Mouse (Mus musculus) heart, embryonic 15.5 days (tissue): ENCODE results near the gene Alg12. TPM values are rescaled to one million over a fixed set of nuclear protein-coding genes. Genes with fewer than 3 reads are reported as not detected.
"Not testable (repeated sequence)": the region's sequence is repeated elsewhere in the genome, so short reads cannot be mapped to it uniquely, and the experiment has no call there.

Experiments used
- ATAC-seq: fragments of 200-750 bp; cut with Nextera tagmentation; replicated peaks from 2 replicates; pipeline ENCODE4 v1.8.0; 2017; ENCODE audit warnings: low read depth, moderate TSS enrichment; ENCODE audit not compliant: insufficient number of reproducible peaks, insufficient read depth, low FRiP score
- H3K27ac ChIP-seq: fragments of 300-500 bp; sonication (generic); 2 replicates; pipeline ENCODE4 v1.5.1; 2015; ENCODE audit warnings: mild to moderate bottlenecking, inconsistent platforms
- H3K27me3 ChIP-seq: fragments of 300-500 bp; sonication (generic); 2 replicates; pipeline ENCODE4 v1.6.1; 2015; ENCODE audit warnings: inconsistent platforms
- H3K36me3 ChIP-seq: fragments of 300-500 bp; sonication (generic); 2 replicates; pipeline ENCODE4 v1.6.1; 2015; ENCODE audit warnings: mild to moderate bottlenecking, inconsistent platforms
- H3K4me1 ChIP-seq: fragments of 300-500 bp; sonication (generic); replicated peaks from 2 replicates; pipeline ENCODE4 v1.6.1; 2015; ENCODE audit warnings: inconsistent platforms
- H3K4me2 ChIP-seq: fragments of 300-500 bp; sonication (generic); 2 replicates; pipeline ENCODE4 v1.6.1; 2015; ENCODE audit warnings: inconsistent platforms, mild to moderate bottlenecking, moderate library complexity
- H3K4me3 ChIP-seq: fragments of 300-500 bp; sonication (generic); 2 replicates; pipeline ENCODE4 v1.5.1; 2015; ENCODE audit warnings: mild to moderate bottlenecking, inconsistent platforms
- H3K9ac ChIP-seq: fragments of 300-500 bp; sonication (generic); 2 replicates; pipeline ENCODE4 v1.6.1; 2015; ENCODE audit warnings: mild to moderate bottlenecking, inconsistent platforms
- H3K9me3 ChIP-seq: fragments of 300-500 bp; sonication (generic); replicated peaks from 2 replicates; pipeline ENCODE4 v1.6.1; 2016; ENCODE audit warnings: inconsistent platforms
- WGBS: fragments of 180-500 bp; shearing (Covaris S2); methylation state at CpG from one replicate; pipeline ENCODE4 v1.1.7; 2015; ENCODE audit warnings: mixed read lengths; 5-methylcytosine and 5-hydroxymethylcytosine counted together
- polyA plus RNA-seq: library from polyadenylated mRNA; unstranded; fragments of >200 nt; fragmentation: Nextera tagmentation; extraction: Ambion mirVana; gene quantifications from 2 replicates; pipeline ENCODE4 v1.2.1, GENCODE M21; 2015

The Alg12 gene
- polyA plus RNA-seq, 1 experiment from 2014 or later, result 8.6 TPM

- no peak overlapping the region for H3K27ac ChIP-seq
- no peaks in the 10 kb centered on the region for H3K27me3 ChIP-seq
- no peak for ATAC-seq
- H3K9ac ChIP-seq, result no peak overlapping the region
- H3K36me3 ChIP-seq, result peaks cover 39% of the 10 kb centered on the region
- WGBS, result 80% methylated on average over 8 of the region's 8 CpGs
- H3K4me2 ChIP-seq, result no peak overlapping the region
- H3K4me1 ChIP-seq, result no peaks in the 10 kb centered on the region
- no peaks in the 10 kb centered on the region for H3K9me3 ChIP-seq
- H3K4me3 ChIP-seq, result no peak overlapping the region
Measured at GRCm38 (mm10) chr15:88808121-88808520, 11.0 kb downstream of the Alg12 start.

DNA sequence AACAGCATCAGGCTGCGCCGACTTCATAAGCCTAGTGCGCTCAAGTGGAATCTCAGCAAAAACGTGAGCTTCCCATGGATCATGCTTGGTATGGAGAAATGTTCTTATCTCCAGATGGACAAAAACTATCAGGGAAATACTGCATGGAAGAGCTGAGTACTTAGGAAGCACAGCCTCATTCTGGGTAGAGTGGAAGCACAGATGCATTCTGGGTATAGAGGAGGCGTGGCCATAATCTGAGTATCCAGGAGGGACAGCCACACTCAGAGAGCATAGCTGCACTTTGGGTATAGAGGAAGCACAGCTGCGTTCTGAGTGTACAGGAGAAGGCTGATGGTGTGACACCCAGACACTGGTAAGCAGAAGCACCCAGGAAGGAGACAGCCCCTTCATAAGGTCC is 16.8 kb downstream of the Alg12 start:
- H3K4me1 ChIP-seq, result no peaks in the 10 kb centered on the region
- 81% methylated on average over 6 of the region's 6 CpGs for WGBS
- no peak for ATAC-seq
- no peak overlapping the region for H3K4me2 ChIP-seq
- H3K36me3 ChIP-seq, result peaks cover 19% of the 10 kb centered on the region
- no peaks in the 10 kb centered on the region for H3K9me3 ChIP-seq
- no peaks in the 10 kb centered on the region for H3K27me3 ChIP-seq
- H3K9ac ChIP-seq, result no peak overlapping the region
- H3K27ac ChIP-seq, result no peak overlapping the region
- no peak overlapping the region for H3K4me3 ChIP-seq

GRCm38 (mm10) chr15:88801903-88802302 is 17.2 kb downstream of the Alg12 start:
- H3K9ac ChIP-seq, result no peak overlapping the region
- no peaks in the 10 kb centered on the region for H3K4me1 ChIP-seq
- no peak overlapping the region for H3K27ac ChIP-seq
- WGBS, result 92% methylated on average over 3 of the region's 3 CpGs
- H3K36me3 ChIP-seq, result peaks cover 19% of the 10 kb centered on the region
- no peaks in the 10 kb centered on the region for H3K9me3 ChIP-seq
- no peak for ATAC-seq
- no peaks in the 10 kb centered on the region for H3K27me3 ChIP-seq
- H3K4me2 ChIP-seq, result no peak overlapping the region
- no peak overlapping the region for H3K4me3 ChIP-seq

- Histone ChIP-seq H3K9ac (no peak overlapping the region), H3K27ac (no peak overlapping the region), H3K36me3 (peaks cover 13% of the 10 kb centered on the region), H3K4me2 (no peak overlapping the region), H3K27me3 (no peaks in the 10 kb centered on the region), H3K4me3 (no peak overlapping the region), H3K9me3 (no peaks in the 10 kb centered on the region), H3K4me1 (no peaks in the 10 kb centered on the region)
- no peak for ATAC-seq
- 73% methylated on average over 6 of the region's 6 CpGs for WGBS
Measured at GRCm38 (mm10) chr15:88800921-88801354, 18.2 kb downstream of the Alg12 start.

- H3K27me3 ChIP-seq, result no peaks in the 10 kb centered on the region
Measured at GRCm38 (mm10) chr15:88799950-88800371, 19.2 kb downstream of the Alg12 start.

DNA sequence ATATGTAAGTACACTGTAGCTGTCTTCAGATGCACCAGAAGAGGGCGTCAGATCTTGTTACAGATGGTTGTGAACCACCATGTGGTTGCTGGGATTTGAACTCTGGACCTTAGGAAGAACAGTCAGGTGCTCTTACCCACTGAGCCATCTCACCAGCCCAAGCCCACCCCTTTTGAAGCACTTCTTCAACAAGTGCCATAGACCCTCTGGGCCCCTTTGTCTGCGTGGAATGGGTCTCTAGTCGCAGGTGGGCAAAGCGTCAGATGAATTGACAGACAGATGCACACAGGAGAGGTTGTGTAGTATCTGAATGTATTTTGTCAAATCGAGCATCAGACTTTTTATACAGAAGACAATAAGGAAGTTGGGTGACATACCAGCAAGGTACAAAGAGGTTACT is 24.4 kb downstream of the Alg12 start:
- not testable (repeated sequence) for H3K27ac ChIP-seq, H3K4me2 ChIP-seq, H3K9me3 ChIP-seq, H3K4me1 ChIP-seq, H3K36me3 ChIP-seq, ATAC-seq, H3K27me3 ChIP-seq, H3K9ac ChIP-seq, H3K4me3 ChIP-seq
- 80% methylated on average over 5 of the region's 5 CpGs for WGBS

More at GRCm38 (mm10) chr15:88799950-88800371, 19.2 kb downstream of the Alg12 start:
- Histone ChIP-seq H3K27ac (no peak overlapping the region), H3K4me1 (no peaks in the 10 kb centered on the region), H3K9ac (no peak overlapping the region), H3K4me3 (no peak overlapping the region), H3K9me3 (no peaks in the 10 kb centered on the region), H3K4me2 (no peak overlapping the region), H3K36me3 (peaks cover 4% of the 10 kb centered on the region)
- no peak for ATAC-seq
- WGBS, result 70% methylated on average over 11 of the region's 11 CpGs

DNA sequence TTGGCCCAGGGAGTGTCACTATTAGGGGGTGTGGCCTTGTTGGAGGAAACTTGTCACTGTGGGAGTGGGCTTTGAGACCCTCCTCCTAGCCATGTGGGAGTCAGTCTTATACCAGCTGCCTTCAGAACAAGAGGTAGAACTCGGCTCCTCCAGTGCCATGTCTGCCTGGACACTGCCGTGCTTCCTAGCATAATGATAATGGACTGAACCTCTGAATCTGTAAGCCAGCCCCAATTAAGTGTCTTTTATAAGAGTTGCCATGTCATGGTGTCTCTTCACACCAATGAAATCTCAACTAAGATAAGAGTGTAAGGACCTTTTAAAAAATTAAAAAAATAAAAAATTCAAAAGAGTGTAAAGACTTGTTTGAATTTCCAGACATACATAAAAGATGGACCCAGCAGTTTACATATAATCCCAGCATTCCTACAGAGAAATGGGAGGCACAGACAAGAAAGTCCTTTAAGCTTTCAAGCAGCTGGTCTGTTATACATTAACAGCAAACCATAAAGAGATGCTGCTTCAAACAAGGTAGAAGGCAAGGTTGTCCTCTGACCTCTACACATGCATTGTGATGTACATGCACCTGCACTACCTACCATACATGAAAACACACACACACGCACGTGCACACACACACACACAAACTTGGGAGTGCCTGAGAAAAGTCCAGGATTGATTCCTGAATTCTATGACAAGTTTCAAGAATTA is 26.8 kb downstream of the Alg12 start:
- H3K27ac ChIP-seq, result no peak overlapping the region
- H3K4me2 ChIP-seq, result no peak overlapping the region
- H3K9ac ChIP-seq, result no peak overlapping the region
- no peak for ATAC-seq
- H3K4me3 ChIP-seq, result no peak overlapping the region
- no peaks in the 10 kb centered on the region for H3K4me1 ChIP-seq
- H3K36me3 ChIP-seq, result no peaks in the 10 kb centered on the region; the same call in 1 of the 2 replicates
- H3K9me3 ChIP-seq, result no peaks in the 10 kb centered on the region
- WGBS, result 77% methylated on average over 4 of the region's 4 CpGs
- no peaks in the 10 kb centered on the region for H3K27me3 ChIP-seq

- not testable (repeated sequence) for ATAC-seq, H3K9me3 ChIP-seq, H3K4me2 ChIP-seq, H3K4me3 ChIP-seq, H3K27ac ChIP-seq, H3K9ac ChIP-seq, H3K4me1 ChIP-seq, H3K27me3 ChIP-seq
- WGBS, result 88% methylated on average over 5 of the region's 5 CpGs
- H3K36me3 ChIP-seq, result peaks cover 26% of the 10 kb centered on the region; the same call in 1 of the 2 replicates
Measured at GRCm38 (mm10) chr15:88774630-88775029, 44.5 kb downstream of the Alg12 start.

GRCm38 (mm10) chr15:88768537-88768936 is 50.6 kb downstream of the Alg12 start:
- 92% methylated on average over 1 of the region's 1 CpGs for WGBS
- no peak overlapping the region for H3K4me2 ChIP-seq
- ATAC-seq, result no peak
- H3K4me3 ChIP-seq, result no peak overlapping the region
- no peaks in the 10 kb centered on the region for H3K9me3 ChIP-seq
- no peak overlapping the region for H3K27ac ChIP-seq
- H3K27me3 ChIP-seq, result no peaks in the 10 kb centered on the region
- H3K36me3 ChIP-seq, result peaks cover 23% of the 10 kb centered on the region; the same call in 1 of the 2 replicates
- no peak overlapping the region for H3K9ac ChIP-seq
- H3K4me1 ChIP-seq, result no peaks in the 10 kb centered on the region

DNA sequence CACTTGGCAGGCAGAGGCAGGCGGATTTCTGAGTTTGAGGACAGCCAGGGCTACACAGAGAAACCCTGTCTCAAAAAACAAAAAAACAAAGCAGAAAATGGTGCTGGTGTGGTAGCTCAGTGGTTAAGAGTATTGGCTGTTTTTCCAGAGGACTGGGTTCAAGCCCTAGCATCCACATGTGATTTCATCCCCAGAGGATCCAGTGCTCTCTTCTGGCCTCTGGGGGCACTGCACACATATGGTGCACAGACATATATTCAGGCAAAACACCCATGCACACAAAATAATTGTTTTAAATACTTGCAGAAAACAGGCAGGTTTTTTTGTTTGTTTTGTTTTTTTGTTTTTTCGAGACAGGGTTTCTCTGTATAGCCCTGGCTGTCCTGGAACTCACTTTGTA is 53.0 kb downstream of the Alg12 start:
- not testable (repeated sequence) for H3K27ac ChIP-seq, H3K27me3 ChIP-seq, H3K4me2 ChIP-seq, ATAC-seq, H3K4me3 ChIP-seq, H3K9ac ChIP-seq, H3K4me1 ChIP-seq, H3K9me3 ChIP-seq
- 92% methylated on average over 2 of the region's 2 CpGs for WGBS
- H3K36me3 ChIP-seq, result peaks cover 18% of the 10 kb centered on the region; the same call in 1 of the 2 replicates

DNA sequence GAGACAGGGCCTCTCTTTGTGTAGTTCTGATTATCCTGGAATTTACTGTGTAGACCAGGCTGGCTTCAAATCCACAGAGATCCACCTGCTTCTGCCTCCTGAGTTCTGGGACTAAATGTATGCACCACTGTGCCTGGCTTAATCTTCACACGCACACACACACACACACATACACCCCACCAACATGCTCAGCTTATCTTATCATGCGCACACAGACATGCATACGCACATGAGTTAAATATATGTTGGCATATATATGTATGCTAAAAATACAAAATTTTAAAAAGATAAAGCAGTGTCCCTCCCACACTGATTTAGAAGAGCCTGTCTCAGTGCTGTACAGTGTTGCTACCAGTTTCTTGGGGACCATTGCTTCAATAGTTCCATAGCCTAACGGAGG is 57.6 kb downstream of the Alg12 start:
- peaks cover 21% of the 10 kb centered on the region for H3K4me1 ChIP-seq
- 83% methylated on average over 4 of the region's 4 CpGs for WGBS
- H3K36me3 ChIP-seq, result peaks cover 14% of the 10 kb centered on the region; the same call in 1 of the 2 replicates
- H3K4me3 ChIP-seq, result no peak overlapping the region
- no peaks in the 10 kb centered on the region for H3K27me3 ChIP-seq
- no peak overlapping the region for H3K27ac ChIP-seq
- ATAC-seq, result no peak
- no peak overlapping the region for H3K9ac ChIP-seq
- H3K9me3 ChIP-seq, result no peaks in the 10 kb centered on the region
- no peak overlapping the region for H3K4me2 ChIP-seq

- Histone ChIP-seq H3K4me1 (peaks cover 26% of the 10 kb centered on the region), H3K36me3 (peaks cover 14% of the 10 kb centered on the region; the same call in 1 of the 2 replicates), H3K9ac (no peak overlapping the region), H3K4me2 (peak overlapping the region; percentile 41; the same call in 1 of the 2 replicates), H3K27me3 (no peaks in the 10 kb centered on the region), H3K27ac (peak overlapping the region; percentile 84), H3K4me3 (no peak overlapping the region), H3K9me3 (no peaks in the 10 kb centered on the region)
- peak; percentile 44; the same call in 1 of the 2 replicates for ATAC-seq
- WGBS, result 36% methylated on average over 3 of the region's 3 CpGs
Measured at GRCm38 (mm10) chr15:88758061-88758460, 61.1 kb downstream of the Alg12 start.
